Mouse (Mus musculus) hindbrain, embryonic 16.5 days (tissue): Measurements from ENCODE around the gene Rbmx. TPM values are rescaled to one million over a fixed set of nuclear protein-coding genes. Genes with fewer than 3 reads are reported as not detected.

Experiments used
- ATAC-seq: fragments of 200-750 bp; cut with Nextera tagmentation; 2 replicates; pipeline ENCODE4 v1.8.0; 2017; ENCODE audit warnings: moderate TSS enrichment, moderate library complexity
- H3K27ac ChIP-seq: fragments of 300-500 bp; sonication (generic); 2 replicates; pipeline ENCODE4 v1.5.1; 2014; ENCODE audit warnings: low read depth, mild to moderate bottlenecking, control low read depth, low read length, moderate library complexity
- H3K27me3 ChIP-seq: fragments of 300-500 bp; sonication (generic); replicated peaks from 2 replicates; pipeline ENCODE4 v1.6.1; 2014; ENCODE audit warnings: low read length; ENCODE audit not compliant: control insufficient read depth, insufficient read depth
- H3K36me3 ChIP-seq: fragments of 300-500 bp; sonication (generic); 2 replicates; pipeline ENCODE4 v1.6.1; 2014; ENCODE audit warnings: mild to moderate bottlenecking, low read length, moderate library complexity, mixed read lengths; ENCODE audit not compliant: control insufficient read depth, insufficient read depth
- H3K4me1 ChIP-seq: fragments of 300-500 bp; sonication (generic); 2 replicates; pipeline ENCODE4 v1.6.1; 2014; ENCODE audit warnings: low read depth, low read length; ENCODE audit not compliant: control insufficient read depth, insufficient read depth
- H3K4me2 ChIP-seq: fragments of 300-500 bp; sonication (generic); 2 replicates; pipeline ENCODE4 v1.6.1; 2014; ENCODE audit warnings: mild to moderate bottlenecking, low read length, control low read depth, moderate library complexity
- H3K4me3 ChIP-seq: fragments of 300-500 bp; sonication (generic); 2 replicates; pipeline ENCODE4 v1.5.1; 2014; ENCODE audit warnings: mild to moderate bottlenecking, low read length, control low read depth, moderate library complexity
- H3K9ac ChIP-seq: fragments of 300-500 bp; sonication (generic); 2 replicates; pipeline ENCODE4 v1.6.1; 2014; ENCODE audit warnings: low read depth, mild to moderate bottlenecking, control low read depth, low read length, moderate library complexity
- H3K9me3 ChIP-seq: fragments of 300-500 bp; sonication (generic); 2 replicates; pipeline ENCODE4 v1.6.1; 2014; ENCODE audit warnings: mild to moderate bottlenecking, low read length, moderate library complexity; ENCODE audit not compliant: control insufficient read depth
- WGBS: fragments of 180-500 bp; shearing (Covaris S2); extraction: QIAGEN DNeasy Blood & Tissue Kit; methylation state at CpG from one replicate; pipeline ENCODE4 v1.1.7; 2014; 5-methylcytosine and 5-hydroxymethylcytosine counted together
- polyA plus RNA-seq: library from polyadenylated mRNA; unstranded; fragments of >200 nt; fragmentation: Nextera tagmentation; extraction: Ambion mirVana; gene quantifications from 2 replicates; pipeline ENCODE4 v1.2.1, GENCODE M21; 2015

Rbmx gene
- polyA plus RNA-seq, 1 experiment from 2014 or later: 133 TPM

DNA sequence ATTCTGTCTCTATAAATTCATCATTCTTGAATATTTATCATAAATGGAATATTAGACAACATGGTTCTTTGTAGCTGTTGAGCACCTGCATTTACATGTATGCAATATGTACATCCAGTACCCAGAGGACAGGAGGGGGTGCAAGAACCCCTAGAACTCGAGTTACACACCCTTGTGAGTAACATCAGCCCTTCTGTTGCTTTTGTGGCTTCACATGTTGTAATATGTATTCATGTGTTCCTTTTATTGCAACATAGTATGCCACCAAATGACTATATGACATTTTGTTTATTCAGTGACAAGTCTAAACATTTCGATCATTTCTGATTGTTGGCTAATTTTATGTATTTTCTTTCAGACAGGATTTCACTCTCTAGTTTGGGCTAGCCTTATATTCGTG is 15.7 kb downstream of the Rbmx start:
- Histone ChIP-seq H3K4me1 (no peaks in the 10 kb centered on the region), H3K9ac (no peak overlapping the region), H3K27ac (no peak overlapping the region), H3K4me2 (no peak overlapping the region), H3K4me3 (no peak overlapping the region), H3K9me3 (no peaks in the 10 kb centered on the region), H3K36me3 (peaks cover 2% of the 10 kb centered on the region), H3K27me3 (no peaks in the 10 kb centered on the region)
- WGBS: 84% methylated on average over 3 of the region's 3 CpGs
- no peak for ATAC-seq

DNA sequence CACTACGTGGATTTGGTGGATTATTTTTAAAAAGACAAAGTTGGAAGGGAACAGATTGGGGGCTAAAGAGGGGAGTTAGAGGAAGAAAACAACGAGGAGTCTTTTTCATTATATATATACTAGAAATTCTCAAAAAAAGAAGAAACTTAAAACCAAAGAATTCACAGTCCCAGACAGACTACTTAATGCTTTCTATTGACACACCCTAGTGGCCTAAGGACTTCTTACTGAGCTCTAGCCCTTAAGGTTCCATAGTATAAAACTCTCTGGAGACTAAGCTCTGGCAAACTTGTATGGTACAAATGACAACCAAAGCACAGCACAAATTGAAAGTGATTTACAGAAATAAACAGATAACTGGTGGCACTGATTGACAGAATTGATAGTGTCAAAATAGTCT is 18.8 kb downstream of the Rbmx start:
- no peak for ATAC-seq
- 78% methylated on average over 2 of the region's 2 CpGs for WGBS
- H3K4me2 ChIP-seq: no peak overlapping the region
- H3K4me3 ChIP-seq: no peak overlapping the region
- no peaks in the 10 kb centered on the region for H3K27me3 ChIP-seq
- no peaks in the 10 kb centered on the region for H3K9me3 ChIP-seq
- no peak overlapping the region for H3K27ac ChIP-seq
- H3K9ac ChIP-seq: no peak overlapping the region
- H3K4me1 ChIP-seq: no peaks in the 10 kb centered on the region
- no peaks in the 10 kb centered on the region; the same call in 1 of the 2 replicates for H3K36me3 ChIP-seq

DNA sequence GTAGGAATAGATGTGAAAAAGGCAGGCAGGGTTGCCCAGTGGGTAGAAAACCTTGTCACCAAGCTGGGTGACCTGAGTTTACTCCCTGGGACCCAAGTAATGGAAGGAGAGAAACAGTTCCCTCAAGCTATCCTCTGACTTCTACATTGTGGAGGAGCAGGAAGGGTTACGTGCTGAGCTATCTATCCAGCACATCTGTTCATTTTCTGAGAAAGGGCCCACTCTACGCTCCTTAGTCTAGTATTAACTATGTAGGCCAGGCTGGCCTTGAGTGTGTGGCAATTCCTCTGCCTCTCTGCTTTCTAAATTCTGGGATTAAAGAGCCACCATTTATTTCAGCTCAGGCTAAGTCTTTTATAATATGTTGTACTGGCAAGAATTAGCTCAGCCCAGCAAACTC is 19.3 kb downstream of the Rbmx start:
- ATAC-seq: no peak
- Histone ChIP-seq H3K27me3 (no peaks in the 10 kb centered on the region), H3K27ac (no peak overlapping the region), H3K9me3 (no peaks in the 10 kb centered on the region), H3K9ac (no peak overlapping the region), H3K4me1 (no peaks in the 10 kb centered on the region), H3K4me3 (no peak overlapping the region), H3K4me2 (no peak overlapping the region), H3K36me3 (no peaks in the 10 kb centered on the region; the same call in 1 of the 2 replicates)
- WGBS: 90% methylated on average over 2 of the region's 2 CpGs

DNA sequence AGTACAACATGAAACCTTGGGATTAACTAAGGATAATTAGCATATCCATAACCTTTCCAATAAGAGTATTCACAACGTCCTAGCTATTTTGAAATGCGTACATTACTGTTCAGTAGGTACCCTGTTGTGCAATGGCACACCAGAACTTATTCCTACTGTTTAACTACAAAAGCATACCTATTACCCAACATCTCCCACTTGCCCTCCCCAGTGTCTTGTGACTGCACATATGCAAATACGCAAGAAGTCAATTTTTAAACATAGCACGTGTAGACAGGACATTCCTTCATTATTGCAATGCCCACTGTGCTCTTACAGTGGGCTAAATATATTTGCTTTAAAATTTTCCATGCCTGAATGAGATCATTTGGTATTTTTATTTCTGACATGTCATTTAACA is 19.9 kb downstream of the Rbmx start:
- H3K27ac ChIP-seq: no peak overlapping the region
- no peaks in the 10 kb centered on the region for H3K4me1 ChIP-seq
- no peak overlapping the region for H3K4me3 ChIP-seq
- no peaks in the 10 kb centered on the region for H3K9me3 ChIP-seq
- no peaks in the 10 kb centered on the region for H3K27me3 ChIP-seq
- H3K4me2 ChIP-seq: no peak overlapping the region
- H3K36me3 ChIP-seq: no peaks in the 10 kb centered on the region
- H3K9ac ChIP-seq: no peak overlapping the region
- no peak for ATAC-seq
- WGBS: 80% methylated on average over 4 of the region's 4 CpGs

DNA sequence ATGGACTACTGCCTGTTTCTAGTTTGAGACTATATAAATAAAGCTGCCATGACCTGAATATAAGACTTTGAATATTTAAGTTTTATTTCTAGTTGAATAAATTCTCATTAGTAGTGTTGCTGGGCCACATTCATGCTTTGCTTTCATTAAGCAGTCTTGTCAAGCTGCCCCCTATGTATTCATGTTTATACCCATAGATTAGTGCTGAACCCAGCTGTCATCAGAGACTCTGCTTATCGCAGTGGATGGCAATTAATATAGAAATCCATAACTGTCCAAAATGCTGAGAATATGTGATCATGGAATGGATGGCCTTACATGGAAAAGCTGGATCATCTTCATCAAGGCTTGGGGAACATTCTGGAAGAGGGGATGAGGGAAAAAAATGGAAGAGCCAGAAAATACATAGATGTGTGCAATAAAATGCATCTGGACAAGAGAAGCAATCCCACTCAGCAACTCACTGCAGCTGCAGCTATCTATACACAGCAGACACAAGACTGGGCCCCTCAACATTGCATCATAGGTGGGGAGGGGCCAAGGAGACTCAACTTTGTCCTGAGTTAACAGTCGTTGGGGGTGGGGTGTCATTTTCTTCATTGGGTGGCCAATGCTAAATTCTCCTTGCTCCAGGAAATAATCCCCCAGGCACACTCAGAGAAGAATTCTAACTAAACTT is 27.8 kb downstream of the Rbmx start:
- no peak overlapping the region for H3K4me3 ChIP-seq
- no peak for ATAC-seq
- WGBS: 80% methylated on average over 2 of the region's 2 CpGs
- H3K4me2 ChIP-seq: no peak overlapping the region
- no peaks in the 10 kb centered on the region for H3K4me1 ChIP-seq
- no peaks in the 10 kb centered on the region for H3K9me3 ChIP-seq
- no peak overlapping the region for H3K27ac ChIP-seq
- H3K36me3 ChIP-seq: no peaks in the 10 kb centered on the region
- no peak overlapping the region for H3K9ac ChIP-seq
- no peaks in the 10 kb centered on the region for H3K27me3 ChIP-seq

DNA sequence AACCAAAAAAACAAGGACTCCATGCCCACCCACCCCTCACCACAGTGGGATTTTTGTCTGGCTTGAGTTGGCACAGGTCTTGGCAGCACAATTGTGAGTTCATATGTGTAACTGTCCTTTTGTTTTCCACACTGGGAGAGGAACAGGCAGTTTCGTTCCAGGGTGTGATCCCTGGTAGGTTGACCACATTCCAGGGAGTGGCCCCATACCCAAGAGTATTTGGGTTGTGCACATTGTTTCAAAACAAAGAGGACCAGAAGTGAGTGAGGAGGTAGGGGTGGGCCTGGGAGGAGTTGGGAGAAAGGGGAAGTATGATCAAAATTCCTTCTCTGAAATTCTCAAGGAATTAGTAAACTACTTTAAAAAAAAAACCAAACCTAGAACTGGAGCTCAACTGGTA is 33.5 kb downstream of the Rbmx start:
- Histone ChIP-seq H3K9ac (no peak overlapping the region), H3K4me1 (no peaks in the 10 kb centered on the region), H3K36me3 (no peaks in the 10 kb centered on the region), H3K27me3 (no peaks in the 10 kb centered on the region), H3K9me3 (no peaks in the 10 kb centered on the region), H3K27ac (no peak overlapping the region), H3K4me2 (no peak overlapping the region), H3K4me3 (no peak overlapping the region)
- no peak for ATAC-seq
- whole genome bisulfite sequencing: 68% methylated on average over 1 of the region's 1 CpGs

GRCm38 (mm10) chrX:57339220-57339619 is 53.6 kb downstream of the Rbmx start:
- Histone ChIP-seq H3K9ac (no peak overlapping the region), H3K27ac (no peak overlapping the region), H3K4me1 (no peaks in the 10 kb centered on the region), H3K9me3 (no peaks in the 10 kb centered on the region), H3K36me3 (no peaks in the 10 kb centered on the region), H3K4me2 (no peak overlapping the region; the same call in 1 of the 2 replicates), H3K27me3 (no peaks in the 10 kb centered on the region), H3K4me3 (no peak overlapping the region)
- ATAC-seq: no peak
- 60% methylated on average over 4 of the region's 4 CpGs for WGBS

- no peak within 1 kb of the TSS; the same call in 1 of the 2 replicates for H3K4me2 ChIP-seq
- no peaks in the 10 kb centered on the region for H3K4me1 ChIP-seq
- H3K9me3 ChIP-seq: no peaks in the 10 kb centered on the region
- H3K36me3 ChIP-seq: no peaks in the 10 kb centered on the region
- 60% methylated on average over 18 of the region's 18 CpGs for WGBS
- H3K27ac ChIP-seq: no peak within 1 kb of the TSS
- no peaks in the 10 kb centered on the region for H3K27me3 ChIP-seq
- no peak within 1 kb of the TSS for H3K9ac ChIP-seq
- no peak for ATAC-seq
- H3K4me3 ChIP-seq: no peak within 1 kb of the TSS
These were observed 54.2 kb downstream of the Rbmx start, which contains the start of gene Arhgef6 for GRCm38 (mm10) chrX:57338371-57339211. Arhgef6 (minus strand) TSS chrX:57338729.

- no peaks in the 10 kb centered on the region for H3K27me3 ChIP-seq
- no peak overlapping the region for H3K27ac ChIP-seq
- ATAC-seq: no peak
- no peaks in the 10 kb centered on the region for H3K9me3 ChIP-seq
- no peak overlapping the region for H3K4me3 ChIP-seq
- no peak overlapping the region for H3K9ac ChIP-seq
- H3K4me1 ChIP-seq: no peaks in the 10 kb centered on the region
- H3K4me2 ChIP-seq: no peak overlapping the region
- no peaks in the 10 kb centered on the region for H3K36me3 ChIP-seq
These were observed 55.3 kb downstream of the Rbmx start for GRCm38 (mm10) chrX:57337582-57337981.
